Mouse (Mus musculus) cerebellum, adult 2 months (tissue): ENCODE measurements at regions not wholly inside any gene's neighbourhood (a gene's known extent, or its start where the extent isn't known, plus 50 kb on each side); places are given as distances from the start of the nearest gene placed in this dataset.
A peak's percentile ranks its signal among the peaks of the same experiment; 100 is the strongest.

Experiments used
- DNase-seq, 2 experiments: peaks; one replicate each; pipeline ENCODE4 v3.0.0; 2021
- H3K27ac ChIP-seq: fragments of 200-500 bp; 2 replicates; pipeline ENCODE4 v1.5.1; 2012; ENCODE audit warnings: low read length, control low read depth, inconsistent platforms; ENCODE audit not compliant: insufficient read depth
- H3K27me3 ChIP-seq: fragments of 200-500 bp; 2 replicates; pipeline ENCODE4 v1.6.1; 2012; ENCODE audit warnings: inconsistent platforms, mild to moderate bottlenecking, low read length, moderate library complexity; ENCODE audit not compliant: control insufficient read depth, insufficient read depth
- H3K4me1 ChIP-seq: fragments of 200-500 bp; 2 replicates; pipeline ENCODE4 v1.6.1; 2011; ENCODE audit warnings: low read length; ENCODE audit not compliant: control insufficient read depth, insufficient read depth
- H3K4me3 ChIP-seq: fragments of 200-500 bp; replicated peaks from 2 replicates; pipeline ENCODE3; 2011; ENCODE audit warnings: mild to moderate bottlenecking, low read depth, low read length, control low read depth; ENCODE audit not compliant: insufficient read depth
- CTCF ChIP-seq: fragments of 200-500 bp; IDR thresholded peaks from 2 replicates; pipeline ENCODE4 v1.5.1; 2011; ENCODE audit warnings: low read depth, mild to moderate bottlenecking, control low read depth, low read length, moderate library complexity, borderline replicate concordance; ENCODE audit not compliant: insufficient read depth
- POLR2A ChIP-seq: fragments of 200-500 bp; IDR thresholded peaks from 2 replicates; pipeline ENCODE4 v1.6.1; 2011; ENCODE audit warnings: low read length, control low read depth, borderline replicate concordance; ENCODE audit not compliant: insufficient read depth
- WGBS: fragments of 180-500 bp; shearing (Covaris S2); methylation state at CpG from one replicate; pipeline ENCODE4 v1.1.7; 2018; 5-methylcytosine and 5-hydroxymethylcytosine counted together

GRCm38 (mm10) chr1:185681610-185682457 lies 227.2 kb downstream of the Slc30a10 start:
- WGBS, result 36% methylated on average over 21 of the region's 21 CpGs
- peak; percentile 40 to 68 for DNase-seq
- Histone ChIP-seq H3K27me3 (no peaks in the 10 kb centered on the region), H3K27ac (no peak overlapping the region), H3K4me3 (no peak overlapping the region), H3K4me1 (no peaks in the 10 kb centered on the region)
- TF ChIP-seq POLR2A, result no peak
- peak; percentile 78 for TF ChIP-seq CTCF

- no peaks in the 10 kb centered on the region for H3K4me1 ChIP-seq
- WGBS, result 50% methylated on average over 3 of the region's 3 CpGs
- no peak overlapping the region for H3K27ac ChIP-seq
- no peaks in the 10 kb centered on the region for H3K27me3 ChIP-seq
- DNase-seq, result no peak
- TF ChIP-seq CTCF (no peak), POLR2A (no peak)
- H3K4me3 ChIP-seq, result no peak overlapping the region
These were observed 227.8 kb downstream of the Slc30a10 start for GRCm38 (mm10) chr1:185682458-185682750.

- peak in 1 of 2 experiments; percentile 3 for DNase-seq
- Histone ChIP-seq H3K27me3 (no peaks in the 10 kb centered on the region), H3K4me3 (no peak overlapping the region), H3K27ac (no peak overlapping the region), H3K4me1 (no peaks in the 10 kb centered on the region)
- WGBS, result 76% methylated on average over 9 of the region's 9 CpGs
- TF ChIP-seq CTCF (peak; percentile 20; the same call in 1 of the 2 replicates), POLR2A (no peak)
These were observed 230.0 kb downstream of the Slc30a10 start for GRCm38 (mm10) chr1:185684638-185685037.

- no peaks in the 10 kb centered on the region for H3K4me1 ChIP-seq
- no peak overlapping the region for H3K4me3 ChIP-seq
- DNase-seq, result no peak
- TF ChIP-seq CTCF, result no peak
- TF ChIP-seq POLR2A, result no peak
- 95% methylated on average over 10 of the region's 10 CpGs for WGBS
- H3K27ac ChIP-seq, result no peak overlapping the region
- H3K27me3 ChIP-seq, result no peaks in the 10 kb centered on the region
These were observed 233.9 kb downstream of the Slc30a10 start for GRCm38 (mm10) chr1:185688506-185688905.

GRCm38 (mm10) chr1:185695394-185695793 lies 240.7 kb downstream of the Slc30a10 start:
- Histone ChIP-seq H3K4me3 (no peak overlapping the region), H3K27ac (no peak overlapping the region), H3K27me3 (no peaks in the 10 kb centered on the region), H3K4me1 (no peaks in the 10 kb centered on the region)
- TF ChIP-seq CTCF, result no peak
- TF ChIP-seq POLR2A, result no peak
- WGBS, result 97% methylated on average over 2 of the region's 2 CpGs
- DNase-seq, result no peak

- H3K4me1 ChIP-seq, result no peaks in the 10 kb centered on the region
- TF ChIP-seq POLR2A, result no peak
- TF ChIP-seq CTCF, result no peak
- WGBS, result 67% methylated on average over 6 of the region's 6 CpGs
These were observed 245.1 kb downstream of the Slc30a10 start for GRCm38 (mm10) chr1:185699758-185700157.

GRCm38 (mm10) chr1:185726324-185726723 lies 271.7 kb downstream of the Slc30a10 start:
- no peak overlapping the region for H3K27ac ChIP-seq
- no peak for DNase-seq
- no peaks in the 10 kb centered on the region for H3K4me1 ChIP-seq
- WGBS, result 87% methylated on average over 2 of the region's 2 CpGs
- H3K4me3 ChIP-seq, result no peak overlapping the region
- TF ChIP-seq POLR2A (no peak), CTCF (no peak)
- no peaks in the 10 kb centered on the region for H3K27me3 ChIP-seq

More at GRCm38 (mm10) chr1:185699758-185700157, 245.1 kb downstream of the Slc30a10 start:
- Histone ChIP-seq H3K27ac (no peak overlapping the region), H3K27me3 (no peaks in the 10 kb centered on the region), H3K4me3 (no peak overlapping the region)
- DNase-seq, result no peak

- DNase-seq, result no peak
- no peak for TF ChIP-seq CTCF
- TF ChIP-seq POLR2A, result no peak
- Histone ChIP-seq H3K27me3 (no peaks in the 10 kb centered on the region), H3K4me1 (no peaks in the 10 kb centered on the region), H3K4me3 (no peak overlapping the region), H3K27ac (no peak overlapping the region)
These were observed 272.2 kb downstream of the Slc30a10 start for GRCm38 (mm10) chr1:185726811-185727210.
